Mouse (Mus musculus): Measurements from ENCODE around the gene 4931428L18Rik. TPM values are rescaled to one million over a fixed set of nuclear protein-coding genes. Genes with fewer than 3 reads are reported as not detected.

4931428L18Rik gene
- not detected in 2 replicates for polyA plus RNA-seq (2015; fragmentation: Nextera tagmentation; extraction: Ambion mirVana)

DNA sequence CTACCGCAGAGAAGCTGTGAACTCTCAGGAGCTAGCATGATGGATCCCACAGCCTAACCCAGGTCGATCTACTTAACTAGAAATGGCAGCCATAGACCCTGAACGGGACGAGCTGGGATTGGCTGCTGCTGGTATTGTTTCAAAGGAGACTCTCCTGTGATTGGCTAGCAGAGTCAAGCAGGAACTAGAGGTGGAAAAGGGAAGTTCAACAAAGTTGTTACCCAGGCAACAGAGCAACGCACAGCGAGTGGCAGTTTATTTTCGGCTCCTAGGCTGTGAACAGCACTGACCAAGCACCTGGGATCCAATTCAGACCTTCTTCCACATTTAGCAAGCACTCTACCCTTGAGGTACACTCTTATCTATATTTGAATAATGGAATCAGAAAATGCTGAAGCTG lies at the start of gene 4931428L18Rik, which contains the start of gene Pih1d3:
Gene 4931428L18Rik, minus strand, starts transcription at position 121 of the 400 bp plus-strand sequence.
Gene Pih1d3, plus strand, starts transcription at position 275 of the 400 bp plus-strand sequence.
- 88% methylated on average over 7 of the region's 7 CpGs for WGBS
- no peak within 1 kb of the TSS for H3K4me2 ChIP-seq (replicated peaks)
- H3K27me3 ChIP-seq = no peaks in the 10 kb centered on the region
- H3K27ac ChIP-seq (replicated peaks) = no peak within 1 kb of the TSS
- ATAC-seq (ENCODE audit: insufficient number of reproducible peaks, low FRiP score, low TSS enrichment, low read depth) = no peak
- no peaks in the 10 kb centered on the region for H3K9me3 ChIP-seq (replicated peaks)
- no peaks in the 10 kb centered on the region for H3K4me1 ChIP-seq
- H3K4me3 ChIP-seq (replicated peaks) = no peak within 1 kb of the TSS
- H3K9ac ChIP-seq = no peak within 1 kb of the TSS
- no peaks in the 10 kb centered on the region for H3K36me3 ChIP-seq

DNA sequence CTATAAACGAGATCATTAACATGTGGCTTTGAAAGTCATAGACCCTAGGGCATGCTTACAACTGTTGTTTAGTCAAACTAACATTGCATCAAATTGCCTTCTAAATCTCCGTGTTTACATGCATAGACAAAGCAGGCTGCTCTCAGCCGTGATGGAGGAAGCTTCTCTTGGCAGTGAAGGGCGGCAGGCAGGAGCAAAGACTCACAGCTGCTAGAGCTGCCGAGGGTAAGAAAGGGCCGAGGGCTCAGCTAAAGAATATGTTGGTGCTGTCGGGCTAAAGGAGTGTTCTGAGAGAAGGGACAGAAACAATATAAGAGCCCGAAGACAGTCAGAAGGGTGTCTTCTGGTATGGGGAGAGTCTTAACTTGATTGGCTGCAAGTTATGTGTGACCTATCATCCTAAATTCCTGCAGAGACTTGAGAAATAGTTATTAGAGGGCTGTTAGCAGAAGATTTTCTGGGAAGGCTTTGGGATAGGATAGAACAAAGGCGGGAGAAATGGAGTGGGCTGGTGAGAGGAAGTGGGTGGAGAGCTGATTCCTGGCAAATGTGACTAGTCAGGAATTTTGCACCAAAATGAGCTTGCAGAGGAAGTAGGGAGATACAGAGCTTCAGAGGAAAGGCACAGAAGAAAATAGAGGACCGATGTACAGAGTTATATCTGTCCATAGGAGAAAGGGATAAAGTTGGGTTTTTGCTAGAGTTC lies 37.9 kb upstream of the 4931428L18Rik start:
- Histone ChIP-seq H3K36me3 (no peaks in the 10 kb centered on the region), H3K9ac (no peak overlapping the region), H3K27ac (replicated peaks) (no peak overlapping the region), H3K4me1 (no peaks in the 10 kb centered on the region), H3K27me3 (no peaks in the 10 kb centered on the region), H3K9me3 (replicated peaks) (no peaks in the 10 kb centered on the region), H3K4me3 (replicated peaks) (no peak overlapping the region), H3K4me2 (replicated peaks) (no peak overlapping the region)
- ATAC-seq (ENCODE audit: insufficient number of reproducible peaks, low FRiP score, low TSS enrichment, low read depth) = no peak
- WGBS = 63% methylated on average over 10 of the region's 10 CpGs

DNA sequence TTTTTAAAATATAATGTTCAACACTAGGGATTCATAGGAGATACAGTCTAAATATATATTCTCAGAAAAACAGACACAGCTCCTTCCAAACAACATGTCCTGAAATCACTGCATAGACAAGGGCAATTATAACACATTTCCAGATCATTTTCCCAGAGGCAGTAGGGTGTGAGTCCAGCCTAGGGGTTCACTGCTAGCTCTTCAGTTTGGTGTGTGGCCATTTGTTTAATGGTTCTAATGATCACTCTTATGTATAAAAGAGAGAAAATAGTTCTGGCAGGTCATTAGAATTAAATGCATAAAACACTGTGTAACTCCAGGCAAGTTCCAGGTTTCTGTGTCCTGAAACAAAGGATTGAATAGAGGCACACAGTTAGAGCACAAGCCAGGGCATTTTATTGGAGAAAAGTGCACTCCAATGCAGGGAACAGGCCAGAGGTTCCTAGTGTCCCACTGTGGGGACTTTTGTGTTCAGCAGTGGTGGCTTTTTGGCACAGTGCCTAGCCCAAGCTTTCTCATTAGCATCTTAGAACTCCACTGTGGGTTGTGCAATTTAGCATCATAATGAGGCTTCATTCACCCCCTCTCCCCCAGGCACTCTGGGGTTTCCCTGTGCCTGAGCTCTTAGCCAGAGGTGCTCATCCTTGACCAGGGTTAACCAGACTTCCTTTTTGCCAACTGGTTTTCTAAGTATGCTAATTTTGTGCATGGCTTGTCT lies 11.0 kb upstream of the 4931428L18Rik start:
- H3K4me1 ChIP-seq = no peaks in the 10 kb centered on the region
- no peak for ATAC-seq (ENCODE audit: insufficient number of reproducible peaks, low FRiP score, low TSS enrichment, low read depth)
- no peak overlapping the region for H3K9ac ChIP-seq
- no peaks in the 10 kb centered on the region for H3K36me3 ChIP-seq
- no peak overlapping the region for H3K4me3 ChIP-seq (replicated peaks)
- no peaks in the 10 kb centered on the region for H3K27me3 ChIP-seq
- no peak overlapping the region for H3K4me2 ChIP-seq (replicated peaks)
- H3K27ac ChIP-seq (replicated peaks) = no peak overlapping the region
- H3K9me3 ChIP-seq (replicated peaks) = no peaks in the 10 kb centered on the region

DNA sequence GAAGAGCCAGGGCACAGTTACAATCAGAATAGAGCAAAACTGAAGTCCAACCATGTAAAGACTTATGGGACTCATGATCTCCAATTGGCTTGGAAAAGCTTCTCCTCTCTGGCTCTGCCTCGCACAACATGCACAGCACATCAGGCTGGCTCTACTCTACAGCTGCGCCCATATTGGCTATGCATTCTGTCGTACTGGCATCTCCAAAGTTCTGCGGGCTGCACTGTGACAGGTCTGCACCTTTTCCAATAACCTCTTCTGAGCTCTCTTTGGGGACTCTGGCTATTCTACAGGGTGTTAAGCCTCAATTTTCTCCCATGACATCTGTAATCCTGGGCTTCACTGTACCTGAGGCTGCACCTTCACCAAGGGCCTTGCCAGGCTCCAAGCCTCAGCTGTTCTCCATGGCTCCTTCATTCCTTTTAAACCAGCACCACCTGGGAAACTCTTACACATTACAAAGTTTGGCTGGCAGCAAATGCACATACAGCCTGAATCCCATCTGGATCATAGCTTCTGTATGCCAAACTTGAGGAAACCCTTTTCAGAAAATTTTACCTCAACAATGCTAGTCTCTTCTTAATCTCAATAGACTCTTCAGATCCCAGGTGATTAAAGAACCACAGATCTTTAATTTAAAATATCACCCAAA lies 1.8 kb downstream of the 4931428L18Rik start:
- no peaks in the 10 kb centered on the region for H3K9me3 ChIP-seq (replicated peaks)
- H3K9ac ChIP-seq = no peak overlapping the region
- H3K27me3 ChIP-seq = no peaks in the 10 kb centered on the region
- no peak overlapping the region for H3K4me3 ChIP-seq (replicated peaks)
- WGBS = 86% methylated on average over 4 of the region's 4 CpGs
- no peak overlapping the region for H3K4me2 ChIP-seq (replicated peaks)
- no peaks in the 10 kb centered on the region for H3K36me3 ChIP-seq
- H3K27ac ChIP-seq (replicated peaks) = no peak overlapping the region
- no peaks in the 10 kb centered on the region for H3K4me1 ChIP-seq
- no peak for ATAC-seq (ENCODE audit: insufficient number of reproducible peaks, low FRiP score, low TSS enrichment, low read depth)

DNA sequence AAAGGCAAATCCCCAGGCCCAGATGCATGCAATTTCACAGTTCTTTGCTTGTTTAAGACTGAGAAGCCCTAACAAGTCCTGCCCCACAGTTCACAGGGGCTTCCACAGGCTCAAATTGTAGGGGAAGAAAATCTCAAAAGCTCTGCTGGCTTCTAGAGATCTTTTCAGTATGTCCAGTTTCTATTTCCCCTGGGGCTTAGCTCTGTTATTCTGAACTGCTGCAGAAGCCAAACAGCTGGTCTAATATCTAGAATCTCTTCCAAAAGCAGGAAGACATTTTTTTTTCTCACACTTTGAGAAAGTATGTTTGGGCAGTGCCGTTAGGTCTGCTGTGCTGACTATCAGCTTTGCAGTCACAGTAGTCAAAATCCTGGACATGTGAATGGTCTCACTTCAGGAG lies 7.7 kb downstream of the 4931428L18Rik start:
- H3K4me2 ChIP-seq (replicated peaks) = no peak overlapping the region
- no peak overlapping the region for H3K27ac ChIP-seq (replicated peaks)
- no peaks in the 10 kb centered on the region for H3K4me1 ChIP-seq
- WGBS = 78% methylated on average over 1 of the region's 1 CpGs
- no peaks in the 10 kb centered on the region for H3K27me3 ChIP-seq
- no peaks in the 10 kb centered on the region for H3K9me3 ChIP-seq (replicated peaks)
- no peak overlapping the region for H3K9ac ChIP-seq
- ATAC-seq (ENCODE audit: insufficient number of reproducible peaks, low FRiP score, low TSS enrichment, low read depth) = no peak
- H3K4me3 ChIP-seq (replicated peaks) = no peak overlapping the region
- no peaks in the 10 kb centered on the region for H3K36me3 ChIP-seq

DNA sequence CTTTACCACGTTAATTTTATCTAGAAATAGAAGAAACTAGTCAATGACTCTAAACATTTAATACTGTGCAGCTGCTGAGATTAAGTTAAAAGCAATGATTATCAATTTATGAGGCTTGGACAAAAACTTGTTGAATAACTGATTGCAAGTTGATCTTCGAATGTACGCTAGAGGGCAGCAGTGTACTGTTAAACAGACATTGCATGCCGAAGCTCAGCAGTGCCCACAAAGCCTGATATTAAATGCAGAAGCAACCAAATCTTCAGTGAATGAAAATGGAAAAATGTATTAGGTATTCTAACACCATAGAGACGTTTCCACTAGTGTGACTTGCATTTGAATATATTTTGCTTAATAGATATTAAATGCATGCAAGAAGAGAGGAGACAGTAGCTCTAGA lies 12.3 kb downstream of the 4931428L18Rik start:
- H3K4me2 ChIP-seq (replicated peaks) = no peak overlapping the region
- H3K27me3 ChIP-seq = no peaks in the 10 kb centered on the region
- WGBS = 0% methylated on average over 5 of the region's 5 CpGs
- H3K4me1 ChIP-seq = no peaks in the 10 kb centered on the region
- no peaks in the 10 kb centered on the region for H3K36me3 ChIP-seq
- no peak overlapping the region for H3K27ac ChIP-seq (replicated peaks)
- ATAC-seq (ENCODE audit: insufficient number of reproducible peaks, low FRiP score, low TSS enrichment, low read depth) = no peak
- no peaks in the 10 kb centered on the region for H3K9me3 ChIP-seq (replicated peaks)
- no peak overlapping the region for H3K9ac ChIP-seq
- H3K4me3 ChIP-seq (replicated peaks) = no peak overlapping the region

DNA sequence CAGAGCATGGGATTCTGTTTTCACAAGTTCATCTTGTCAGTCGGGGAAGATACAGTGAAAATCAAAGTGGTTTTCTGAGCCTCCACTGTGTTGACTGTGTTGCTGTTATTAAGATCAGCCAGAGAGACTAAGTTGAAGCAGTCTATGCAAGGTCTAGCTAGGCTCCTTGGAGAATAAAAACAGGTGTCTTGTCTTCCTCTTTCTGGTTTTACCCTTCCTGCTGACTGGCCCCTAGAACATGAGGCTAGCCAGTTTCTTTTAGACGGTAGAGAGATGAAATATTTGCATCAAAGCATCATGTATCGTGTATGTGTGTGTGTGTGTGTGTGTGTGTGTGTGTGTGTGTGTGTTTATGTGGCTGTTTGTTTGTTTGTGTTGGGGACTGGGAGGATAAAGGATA lies 16.7 kb downstream of the 4931428L18Rik start:
- no peaks in the 10 kb centered on the region for H3K27me3 ChIP-seq
- no peak overlapping the region for H3K4me2 ChIP-seq (replicated peaks)
- no peak for ATAC-seq (ENCODE audit: insufficient number of reproducible peaks, low FRiP score, low TSS enrichment, low read depth)
- H3K36me3 ChIP-seq = no peaks in the 10 kb centered on the region
- H3K9ac ChIP-seq = no peak overlapping the region
- H3K4me3 ChIP-seq (replicated peaks) = no peak overlapping the region
- no peaks in the 10 kb centered on the region for H3K9me3 ChIP-seq (replicated peaks)
- WGBS = 78% methylated on average over 3 of the region's 3 CpGs
- no peaks in the 10 kb centered on the region for H3K4me1 ChIP-seq
- no peak overlapping the region for H3K27ac ChIP-seq (replicated peaks)

DNA sequence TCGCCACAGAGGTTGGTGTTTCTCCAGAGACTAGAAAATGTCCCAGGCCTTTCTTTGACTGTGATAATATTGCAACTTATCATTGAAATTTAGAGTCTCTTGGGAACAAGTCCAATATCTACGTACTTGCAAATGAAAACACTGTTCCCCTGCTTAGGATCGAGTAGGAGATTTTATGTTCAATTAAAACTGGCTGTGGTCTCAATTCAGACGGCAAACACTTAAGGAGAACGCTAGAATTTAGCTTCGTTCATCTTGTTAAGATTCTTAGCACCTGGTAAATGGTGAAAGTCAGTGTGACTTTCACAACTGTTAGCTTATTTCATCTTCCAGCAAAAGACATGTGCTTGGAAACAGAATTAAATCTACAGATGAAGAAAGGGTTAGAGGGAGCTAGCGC lies 17.1 kb downstream of the 4931428L18Rik start:
- WGBS = 85% methylated on average over 7 of the region's 7 CpGs
- Histone ChIP-seq H3K36me3 (no peaks in the 10 kb centered on the region), H3K4me3 (replicated peaks) (no peak overlapping the region), H3K4me1 (no peaks in the 10 kb centered on the region), H3K9ac (no peak overlapping the region), H3K27me3 (no peaks in the 10 kb centered on the region), H3K27ac (replicated peaks) (no peak overlapping the region), H3K4me2 (replicated peaks) (no peak overlapping the region), H3K9me3 (replicated peaks) (no peaks in the 10 kb centered on the region)
- ATAC-seq (ENCODE audit: insufficient number of reproducible peaks, low FRiP score, low TSS enrichment, low read depth) = no peak

DNA sequence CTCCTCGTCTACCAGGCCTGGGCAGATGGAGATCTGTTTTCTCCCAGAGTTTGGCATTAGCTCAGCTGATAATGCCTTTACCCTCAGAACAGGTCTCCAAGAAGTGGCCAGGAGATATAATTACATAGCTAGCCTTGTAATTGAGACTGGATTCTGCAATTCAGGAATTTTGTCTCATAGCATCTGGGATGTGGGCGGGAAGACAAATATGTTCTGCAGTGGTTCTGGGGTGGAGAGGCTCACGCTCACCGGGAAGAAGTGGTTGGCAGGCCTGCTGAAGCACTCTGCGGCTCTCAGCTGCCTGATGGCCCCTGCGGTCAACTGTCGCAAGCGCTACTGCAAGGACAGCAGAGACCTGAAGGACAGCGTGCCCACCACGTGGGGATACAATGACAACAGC lies 18.7 kb downstream of the 4931428L18Rik start:
- Histone ChIP-seq H3K4me3 (replicated peaks) (no peak overlapping the region), H3K4me2 (replicated peaks) (no peak overlapping the region), H3K9ac (no peak overlapping the region), H3K27ac (replicated peaks) (no peak overlapping the region), H3K27me3 (no peaks in the 10 kb centered on the region), H3K36me3 (no peaks in the 10 kb centered on the region), H3K4me1 (no peaks in the 10 kb centered on the region), H3K9me3 (replicated peaks) (no peaks in the 10 kb centered on the region)
- WGBS = 84% methylated on average over 10 of the region's 10 CpGs
- ATAC-seq (ENCODE audit: insufficient number of reproducible peaks, low FRiP score, low TSS enrichment, low read depth) = no peak

DNA sequence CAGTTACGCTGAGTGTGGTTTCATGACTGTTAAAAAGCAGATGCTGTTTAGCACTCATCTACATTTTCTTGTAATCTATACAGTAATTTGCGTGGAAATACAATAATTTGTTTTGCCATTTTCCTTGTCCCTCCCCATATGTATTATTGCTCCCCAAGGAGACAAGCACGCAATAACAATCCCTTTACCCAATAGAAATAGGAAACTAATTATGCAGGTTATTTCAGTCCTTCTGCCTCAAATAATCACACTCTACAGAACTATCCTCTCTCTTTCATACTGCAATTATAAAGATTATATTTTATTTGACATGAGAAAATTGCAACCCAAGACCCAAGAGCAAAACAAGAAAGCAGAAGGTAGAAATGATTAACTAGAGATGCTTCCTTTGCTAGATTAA lies 25.5 kb downstream of the 4931428L18Rik start:
- no peak overlapping the region for H3K27ac ChIP-seq (replicated peaks)
- no peak for ATAC-seq (ENCODE audit: insufficient number of reproducible peaks, low FRiP score, low TSS enrichment, low read depth)
- H3K4me2 ChIP-seq (replicated peaks) = no peak overlapping the region
- no peak overlapping the region for H3K9ac ChIP-seq
- no peaks in the 10 kb centered on the region for H3K9me3 ChIP-seq (replicated peaks)
- H3K36me3 ChIP-seq = no peaks in the 10 kb centered on the region
- no peaks in the 10 kb centered on the region for H3K27me3 ChIP-seq
- no peaks in the 10 kb centered on the region for H3K4me1 ChIP-seq
- no peak overlapping the region for H3K4me3 ChIP-seq (replicated peaks)
- WGBS = 86% methylated on average over 3 of the region's 3 CpGs

DNA sequence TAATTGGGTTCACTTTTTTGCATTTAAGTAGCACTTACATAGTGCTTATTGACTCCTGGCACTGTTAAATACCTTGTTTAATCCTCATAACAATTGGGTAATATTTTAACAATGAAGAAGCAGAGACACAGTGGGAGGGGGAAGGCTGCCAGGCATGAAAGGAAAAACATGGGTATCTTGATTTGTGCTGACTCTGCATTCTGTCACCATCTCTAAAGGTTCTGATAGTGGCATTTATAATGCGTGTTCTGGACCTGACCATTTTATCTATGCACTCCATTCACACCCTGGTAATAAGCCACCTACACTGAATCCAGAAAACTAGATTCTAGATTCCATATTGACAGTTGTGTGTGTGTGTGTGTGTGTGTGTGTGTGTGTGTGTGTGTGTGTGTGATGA lies 26.9 kb downstream of the 4931428L18Rik start:
- no peaks in the 10 kb centered on the region for H3K27me3 ChIP-seq
- no peak overlapping the region for H3K27ac ChIP-seq (replicated peaks)
- H3K36me3 ChIP-seq = no peaks in the 10 kb centered on the region
- no peak for ATAC-seq (ENCODE audit: insufficient number of reproducible peaks, low FRiP score, low TSS enrichment, low read depth)
- no peak overlapping the region for H3K9ac ChIP-seq
- H3K4me1 ChIP-seq = no peaks in the 10 kb centered on the region
- no peak overlapping the region for H3K4me3 ChIP-seq (replicated peaks)
- WGBS = 78% methylated on average over 1 of the region's 1 CpGs
- no peaks in the 10 kb centered on the region for H3K9me3 ChIP-seq (replicated peaks)
- no peak overlapping the region for H3K4me2 ChIP-seq (replicated peaks)

Measured in embryonic facial prominence, embryonic 15.5 days (tissue).